ENCODE assay signal across 13 mouse cellular contexts in genomic region chr17:64199241-64199933, GRCm38 (mm10).
"Had no signal": no experiment of that assay in that cellular context is flagged by ENCODE, and none has a peak within 500 bp of the region (broad histone marks: within the 10 kb centered on the region; RNA-seq: fewer than 3 reads in every experiment).

No protein-coding gene starts in this region.

- H3K36me3 ChIP-seq: limb, embryonic 13.5 days; liver, embryonic 15.5 days; midbrain, embryonic 13.5 days had no signal

- H3K27ac ChIP-seq: kidney, postnatal 0 days; limb, embryonic 13.5 days; liver, embryonic 15.5 days; midbrain, embryonic 13.5 days had no signal

- H3K9me3 ChIP-seq: limb, embryonic 13.5 days; liver, embryonic 15.5 days had no signal

- H3K9ac ChIP-seq: limb, embryonic 13.5 days; liver, embryonic 15.5 days; midbrain, embryonic 13.5 days had no signal

- H3K4me2 ChIP-seq: limb, embryonic 13.5 days; liver, embryonic 15.5 days; midbrain, embryonic 13.5 days had no signal

- H3K4me3 ChIP-seq: limb, embryonic 13.5 days; liver, embryonic 15.5 days; midbrain, embryonic 13.5 days had no signal

- DNase-seq: kidney, postnatal 36 days; layer of hippocampus, adult 9-11 months; layer of hippocampus, postnatal 36 days; lung, adult 2 months; lung, postnatal 36 days; right cerebral cortex, postnatal 4 days; spleen, adult 18-20 months; thymus, postnatal 4 days had no signal

- H3K27me3 ChIP-seq: limb, embryonic 13.5 days; liver, embryonic 15.5 days; midbrain, embryonic 13.5 days had no signal

- ATAC-seq: lung, postnatal 0 days; midbrain, embryonic 13.5 days had no signal

- H3K4me1 ChIP-seq: liver, embryonic 15.5 days had no signal
